Mouse (Mus musculus) liver, embryonic 12.5 days (tissue): ENCODE results near the gene Mfsd12. TPM values are rescaled to one million over a fixed set of nuclear protein-coding genes. Genes with fewer than 3 reads are reported as not detected.

Source experiments
- ATAC-seq: fragments of 200-750 bp; cut with Nextera tagmentation; 2 replicates; pipeline ENCODE4 v1.8.0; 2017; ENCODE audit warnings: moderate number of reproducible peaks, mild to moderate bottlenecking, moderate library complexity
- H3K27ac ChIP-seq: fragments of 300-500 bp; sonication (generic); 2 replicates; pipeline ENCODE4 v1.5.1; 2016; ENCODE audit warnings: mild to moderate bottlenecking
- H3K27me3 ChIP-seq: fragments of 300-500 bp; sonication (generic); replicated peaks from 2 replicates; pipeline ENCODE4 v1.6.1; 2016; ENCODE audit warnings: mild to moderate bottlenecking, moderate library complexity
- H3K36me3 ChIP-seq: fragments of 300-500 bp; sonication (generic); 2 replicates; pipeline ENCODE4 v1.6.1; 2016; ENCODE audit warnings: mild to moderate bottlenecking, moderate library complexity
- H3K4me1 ChIP-seq: fragments of 300-500 bp; sonication (generic); 2 replicates; pipeline ENCODE4 v1.6.1; 2016
- H3K4me2 ChIP-seq: fragments of 300-500 bp; sonication (generic); 2 replicates; pipeline ENCODE4 v1.6.1; 2016; ENCODE audit warnings: mild to moderate bottlenecking, moderate library complexity
- H3K4me3 ChIP-seq: fragments of 300-500 bp; sonication (generic); 2 replicates; pipeline ENCODE4 v1.5.1; 2016; ENCODE audit warnings: mild to moderate bottlenecking, moderate library complexity
- H3K9ac ChIP-seq: fragments of 300-500 bp; sonication (generic); 2 replicates; pipeline ENCODE4 v1.6.1; 2016; ENCODE audit warnings: mild to moderate bottlenecking, moderate library complexity
- H3K9me3 ChIP-seq: fragments of 300-500 bp; sonication (generic); replicated peaks from 2 replicates; pipeline ENCODE4 v1.6.1; 2016; ENCODE audit warnings: mild to moderate bottlenecking, moderate library complexity
- WGBS: fragments of 180-500 bp; shearing (Covaris S2); methylation state at CpG from one replicate; pipeline ENCODE4 v1.1.7; 2016; ENCODE audit not compliant: insufficient replicate concordance; 5-methylcytosine and 5-hydroxymethylcytosine counted together
- polyA plus RNA-seq: library from polyadenylated mRNA; unstranded; fragments of >200 nt; fragmentation: Nextera tagmentation; extraction: Ambion mirVana; gene quantifications from 2 replicates; pipeline ENCODE4 v1.2.1, GENCODE M21; 2016

Gene Mfsd12
- 20.8 and 21.0 TPM in 2 replicates for polyA plus RNA-seq

- Histone ChIP-seq H3K27me3 (no peaks in the 10 kb centered on the region), H3K4me2 (peak within 1 kb of the TSS; percentile 96), H3K27ac (peak within 1 kb of the TSS; percentile 94), H3K4me3 (peak within 1 kb of the TSS; percentile 90), H3K9ac (peak within 1 kb of the TSS; percentile 100), H3K36me3 (peaks cover 31% of the 10 kb centered on the region), H3K4me1 (peaks cover 83% of the 10 kb centered on the region), H3K9me3 (no peaks in the 10 kb centered on the region)
- 2% methylated on average over 79 of the region's 79 CpGs for WGBS
- ATAC-seq = peak; percentile 85
These were observed at the start of gene Mfsd12 for GRCm38 (mm10) chr10:81356991-81357844. Gene Mfsd12, plus strand, starts transcription at chr10:81357491.

GRCm38 (mm10) chr10:81309571-81309970, 47.7 kb upstream of the Mfsd12 start:
- H3K27me3 ChIP-seq = no peaks in the 10 kb centered on the region
- WGBS = 81% methylated on average over 5 of the region's 5 CpGs
- H3K4me3 ChIP-seq = no peak overlapping the region
- no peak overlapping the region for H3K9ac ChIP-seq
- no peak overlapping the region for H3K4me2 ChIP-seq
- H3K27ac ChIP-seq = no peak overlapping the region
- ATAC-seq = no peak
- H3K9me3 ChIP-seq = no peaks in the 10 kb centered on the region
- H3K4me1 ChIP-seq = peaks cover 16% of the 10 kb centered on the region
- H3K36me3 ChIP-seq = peaks cover 95% of the 10 kb centered on the region

- WGBS = 88% methylated on average over 13 of the region's 13 CpGs
- Histone ChIP-seq H3K27ac (no peak overlapping the region), H3K27me3 (no peaks in the 10 kb centered on the region), H3K36me3 (peaks cover 90% of the 10 kb centered on the region), H3K4me1 (peaks cover 38% of the 10 kb centered on the region), H3K4me3 (no peak overlapping the region), H3K4me2 (no peak overlapping the region), H3K9ac (no peak overlapping the region), H3K9me3 (no peaks in the 10 kb centered on the region)
- no peak for ATAC-seq
These were observed 43.7 kb upstream of the Mfsd12 start for GRCm38 (mm10) chr10:81313581-81313980.

- 68% methylated on average over 7 of the region's 7 CpGs for WGBS
- no peaks in the 10 kb centered on the region for H3K9me3 ChIP-seq
- H3K27me3 ChIP-seq = no peaks in the 10 kb centered on the region
- peaks cover 89% of the 10 kb centered on the region for H3K36me3 ChIP-seq
- no peak overlapping the region for H3K9ac ChIP-seq
- H3K4me2 ChIP-seq = no peak overlapping the region
- ATAC-seq = no peak
- no peak overlapping the region for H3K4me3 ChIP-seq
- H3K4me1 ChIP-seq = peaks cover 44% of the 10 kb centered on the region
- no peak overlapping the region for H3K27ac ChIP-seq
These were observed 43.1 kb upstream of the Mfsd12 start for GRCm38 (mm10) chr10:81314201-81314600.

GRCm38 (mm10) chr10:81315587-81315986, 41.7 kb upstream of the Mfsd12 start:
- Histone ChIP-seq H3K27me3 (no peaks in the 10 kb centered on the region), H3K27ac (no peak overlapping the region), H3K36me3 (peaks cover 75% of the 10 kb centered on the region), H3K4me3 (no peak overlapping the region), H3K4me2 (no peak overlapping the region), H3K9ac (no peak overlapping the region; the same call in 1 of the 2 replicates), H3K4me1 (peaks cover 53% of the 10 kb centered on the region), H3K9me3 (no peaks in the 10 kb centered on the region)
- ATAC-seq = no peak
- 90% methylated on average over 16 of the region's 16 CpGs for WGBS

GRCm38 (mm10) chr10:81316338-81317060, 40.8 kb upstream of the Mfsd12 start:
- H3K27ac ChIP-seq = peak overlapping the region; percentile 18
- 62% methylated on average over 16 of the region's 16 CpGs for WGBS

GRCm38 (mm10) chr10:81317273-81317672, 40.0 kb upstream of the Mfsd12 start:
- H3K4me3 ChIP-seq = peak overlapping the region; percentile 16
- WGBS = 21% methylated on average over 20 of the region's 20 CpGs
- peak overlapping the region; percentile 44 for H3K9ac ChIP-seq
- peaks cover 61% of the 10 kb centered on the region for H3K36me3 ChIP-seq
- H3K9me3 ChIP-seq = no peaks in the 10 kb centered on the region
- peak overlapping the region; percentile 18; the same call in 1 of the 2 replicates for H3K27ac ChIP-seq
- no peaks in the 10 kb centered on the region for H3K27me3 ChIP-seq
- peaks cover 60% of the 10 kb centered on the region for H3K4me1 ChIP-seq
- peak overlapping the region; percentile 63 for H3K4me2 ChIP-seq
- ATAC-seq = no peak

More at GRCm38 (mm10) chr10:81316338-81317060, 40.8 kb upstream of the Mfsd12 start:
- Histone ChIP-seq H3K9ac (peak overlapping the region; percentile 44), H3K36me3 (peaks cover 66% of the 10 kb centered on the region), H3K4me3 (peak overlapping the region; percentile 16), H3K9me3 (no peaks in the 10 kb centered on the region), H3K27me3 (no peaks in the 10 kb centered on the region), H3K4me1 (peaks cover 53% of the 10 kb centered on the region), H3K4me2 (peak overlapping the region; percentile 63)
- ATAC-seq = no peak

GRCm38 (mm10) chr10:81318589-81319329, 38.5 kb upstream of the Mfsd12 start:
- H3K4me3 ChIP-seq = no peak overlapping the region; the same call in 1 of the 2 replicates
- no peaks in the 10 kb centered on the region for H3K27me3 ChIP-seq
- H3K9me3 ChIP-seq = no peaks in the 10 kb centered on the region
- peak overlapping the region; percentile 74 for H3K9ac ChIP-seq
- peak overlapping the region; percentile 80 for H3K4me2 ChIP-seq
- peaks cover 61% of the 10 kb centered on the region for H3K36me3 ChIP-seq
- peaks cover 71% of the 10 kb centered on the region for H3K4me1 ChIP-seq
- ATAC-seq = no peak
- 83% methylated on average over 13 of the region's 13 CpGs for WGBS
- peak overlapping the region; percentile 88; the same call in 1 of the 2 replicates for H3K27ac ChIP-seq

- peak overlapping the region; percentile 80 for H3K4me2 ChIP-seq
- WGBS = 43% methylated on average over 8 of the region's 8 CpGs
- peaks cover 61% of the 10 kb centered on the region for H3K36me3 ChIP-seq
- peak overlapping the region; percentile 88 for H3K27ac ChIP-seq
- no peaks in the 10 kb centered on the region for H3K27me3 ChIP-seq
- H3K4me3 ChIP-seq = peak overlapping the region; percentile 96
- H3K4me1 ChIP-seq = peaks cover 67% of the 10 kb centered on the region
- H3K9me3 ChIP-seq = no peaks in the 10 kb centered on the region
- H3K9ac ChIP-seq = peak overlapping the region; percentile 74
- no peak for ATAC-seq
These were observed 38.0 kb upstream of the Mfsd12 start for GRCm38 (mm10) chr10:81319330-81319699.

- Histone ChIP-seq H3K4me1 (peaks cover 64% of the 10 kb centered on the region), H3K27me3 (no peaks in the 10 kb centered on the region), H3K9me3 (no peaks in the 10 kb centered on the region), H3K27ac (peak overlapping the region; percentile 88), H3K4me2 (peak overlapping the region; percentile 80), H3K9ac (peak overlapping the region; percentile 74), H3K4me3 (peak overlapping the region; percentile 96), H3K36me3 (peaks cover 61% of the 10 kb centered on the region)
- ATAC-seq = no peak
- WGBS = 3% methylated on average over 38 of the region's 38 CpGs
These were observed 37.3 kb upstream of the Mfsd12 start for GRCm38 (mm10) chr10:81319741-81320549.
